Mouse (Mus musculus) gastrocnemius, postnatal 36 days (tissue): ENCODE measurements around the gene Sptbn2. TPM values are rescaled to one million over a fixed set of nuclear protein-coding genes. Genes with fewer than 3 reads are reported as not detected.

ENCODE experiments used
- DNase-seq, 2 experiments: peaks; one replicate each; pipeline ENCODE4 v3.0.0; 2022
- intact Hi-C: fragments of 180-260 bp; cut with DNase I; formaldehyde crosslinking; loops from one replicate; pipeline ENCODE4 v1.15.1; 2025
- total RNA-seq, 2 experiments: library from RNA; stranded (reverse); gene quantifications; 2 replicates each; pipeline ENCODE4 v1.2.3; 2021

The Sptbn2 gene
- total RNA-seq, 2 experiments from 2014 or later, result 0.05 TPM; not detected in 1

- no peak for DNase-seq
- intact Hi-C loops, result no loop called here
Observed at GRCm38 (mm10) chr19:4720112-4720511, 9.1 kb downstream of the Sptbn2 start.

GRCm38 (mm10) chr19:4720671-4721244, 9.8 kb downstream of the Sptbn2 start:
- DNase-seq, result no peak
- intact Hi-C loops, result no loop called here

- DNase-seq, result no peak
- intact Hi-C loops, result no loop called here
Observed at GRCm38 (mm10) chr19:4729186-4729585, 18.2 kb downstream of the Sptbn2 start.

GRCm38 (mm10) chr19:4733052-4733451, 22.1 kb downstream of the Sptbn2 start:
- intact Hi-C loops, result no loop called here
- no peak for DNase-seq

GRCm38 (mm10) chr19:4737866-4738265, 26.9 kb downstream of the Sptbn2 start:
- DNase-seq, result no peak
- intact Hi-C loops, result no loop called here

- no peak for DNase-seq
- intact Hi-C loops, result no loop called here
Observed at GRCm38 (mm10) chr19:4739053-4739452, 28.1 kb downstream of the Sptbn2 start.

GRCm38 (mm10) chr19:4739762-4740161, 28.8 kb downstream of the Sptbn2 start:
- DNase-seq, result no peak
- intact Hi-C loops, result no loop called here

GRCm38 (mm10) chr19:4741482-4741881, 30.5 kb downstream of the Sptbn2 start:
- intact Hi-C loops, result no loop called here
- DNase-seq, result no peak

GRCm38 (mm10) chr19:4742229-4742628, 31.3 kb downstream of the Sptbn2 start:
- no peak for DNase-seq
- intact Hi-C loops, result no loop called here

GRCm38 (mm10) chr19:4743524-4743923, 32.6 kb downstream of the Sptbn2 start:
- intact Hi-C loops, result no loop called here
- no peak for DNase-seq

GRCm38 (mm10) chr19:4744026-4744425, 33.1 kb downstream of the Sptbn2 start:
- no peak for DNase-seq
- intact Hi-C loops, result loop anchor here (2.0 kb wide), 2 partner anchors 115 to 245 kb away; partner anchors contain the start of gene 2010003K11Rik

GRCm38 (mm10) chr19:4745057-4745456, 34.1 kb downstream of the Sptbn2 start:
- no peak for DNase-seq
- intact Hi-C loops, result loop anchor here (2.0 kb wide), 2 partner anchors 116 to 246 kb away; partner anchors contain the start of gene 2010003K11Rik

- no peak for DNase-seq
- intact Hi-C loops, result loop anchor here (2.0 kb wide), 2 partner anchors 117 to 247 kb away; partner anchors contain the start of gene 2010003K11Rik
Observed at GRCm38 (mm10) chr19:4745681-4746080, 34.7 kb downstream of the Sptbn2 start.

GRCm38 (mm10) chr19:4746611-4747010, 35.6 kb downstream of the Sptbn2 start:
- intact Hi-C loops, result no loop called here
- DNase-seq, result peak; percentile 53

- DNase-seq, result no peak
- intact Hi-C loops, result no loop called here
Observed at GRCm38 (mm10) chr19:4747631-4748312, 36.8 kb downstream of the Sptbn2 start.

GRCm38 (mm10) chr19:4748493-4748892, 37.5 kb downstream of the Sptbn2 start:
- no peak for DNase-seq
- intact Hi-C loops, result no loop called here

GRCm38 (mm10) chr19:4749975-4750374, 39.0 kb downstream of the Sptbn2 start:
- no peak for DNase-seq
- intact Hi-C loops, result loop anchor here (10.0 kb wide), 1 partner anchor 255 kb away; no protein-coding TSS in a partner anchor

GRCm38 (mm10) chr19:4755565-4756192, 44.7 kb downstream of the Sptbn2 start:
- intact Hi-C loops, result loop anchor here (1.0 to 10.0 kb wide), 3 partner anchors 57 to 249 kb away; partner anchors contain the start of genes Gm21992 and Rbm14
- peak; percentile 79 to 87 for DNase-seq

- peak; percentile 92 to 95 for DNase-seq
- intact Hi-C loops, result loop anchor here (5.0 to 10.0 kb wide), 2 partner anchors 56 to 248 kb away; partner anchors contain the start of genes Gm21992 and Rbm14
Observed at GRCm38 (mm10) chr19:4756193-4756911, 45.4 kb downstream of the Sptbn2 start, which contains the start of gene Rbm4b. Rbm4b (plus strand) TSS chr19:4756497.

GRCm38 (mm10) chr19:4756921-4757320, 46.0 kb downstream of the Sptbn2 start:
- no peak for DNase-seq
- intact Hi-C loops, result loop anchor here (5.0 to 10.0 kb wide), 2 partner anchors 55 to 248 kb away; partner anchors contain the start of genes Gm21992 and Rbm14
